Mouse (Mus musculus): ENCODE results near the gene Tmem255b. TPM values are rescaled to one million over a fixed set of nuclear protein-coding genes. Genes with fewer than 3 reads are reported as not detected.

The Tmem255b gene
- polyA plus RNA-seq, 1 experiment from 2014 or later = not detected

GRCm38 (mm10) chr8:13430412-13430811, 4.6 kb upstream of the Tmem255b start:
- H3K27ac ChIP-seq (replicated peaks; ENCODE audit: low read depth, low read length) = no peak overlapping the region
- 81% methylated on average over 7 of the region's 7 CpGs for whole genome bisulfite sequencing

DNA sequence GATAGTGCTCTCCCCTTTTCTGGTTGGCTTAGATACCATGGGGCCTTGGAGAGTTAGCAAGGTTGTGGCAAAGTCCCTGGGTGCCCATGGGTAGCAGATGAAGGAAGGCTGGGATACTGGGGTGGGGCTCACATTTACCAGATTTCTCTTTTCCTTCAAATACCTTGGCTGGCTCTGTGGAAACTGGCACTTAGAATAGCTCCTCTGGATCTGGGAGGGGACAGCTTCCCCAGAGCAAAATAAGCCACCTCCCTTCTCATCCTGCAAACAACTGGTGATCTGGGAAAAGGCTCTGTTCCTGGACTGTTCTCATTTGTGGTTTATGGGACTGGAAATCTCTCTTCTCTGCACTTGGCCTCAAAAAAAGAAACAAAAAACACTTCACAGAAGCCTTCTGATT, 4.1 kb upstream of the Tmem255b start:
- Histone ChIP-seq H3K4me1 (ENCODE audit: control insufficient read depth, insufficient read depth, low read length) (0 out of 2 replicates have a peak, but pooled peaks cover under 1% of the 10 kb centered on the region), H3K27me3 (ENCODE audit: control insufficient read depth, insufficient read depth, low read length) (peaks cover 13% of the 10 kb centered on the region), H3K4me2 (ENCODE audit: low read depth, severe bottlenecking) (no peak overlapping the region), H3K27ac (replicated peaks; ENCODE audit: low read depth, low read length) (no peak overlapping the region), H3K9ac (ENCODE audit: low read length) (no peak overlapping the region), H3K9me3 (ENCODE audit: control insufficient read depth, low read length) (no peaks in the 10 kb centered on the region), H3K36me3 (ENCODE audit: control insufficient read depth, insufficient read depth, low read length) (no peaks in the 10 kb centered on the region), H3K4me3 (ENCODE audit: low read depth, low read length) (no peak overlapping the region)
- DNase-seq (ENCODE audit: low spot score) (no peak), ATAC-seq (ENCODE audit: insufficient number of reproducible peaks, low FRiP score, low TSS enrichment, low read depth) (no peak)

More at GRCm38 (mm10) chr8:13430412-13430811, 4.6 kb upstream of the Tmem255b start:
- Histone ChIP-seq H3K4me1 (ENCODE audit: control insufficient read depth, insufficient read depth, low read length) (no peaks in the 10 kb centered on the region), H3K9ac (ENCODE audit: low read length) (no peak overlapping the region), H3K27me3 (ENCODE audit: control insufficient read depth, insufficient read depth, low read length) (peaks cover 10% of the 10 kb centered on the region), H3K9me3 (ENCODE audit: control insufficient read depth, low read length) (no peaks in the 10 kb centered on the region), H3K4me2 (ENCODE audit: low read depth, severe bottlenecking) (no peak overlapping the region), H3K4me3 (ENCODE audit: low read depth, low read length) (no peak overlapping the region), H3K36me3 (ENCODE audit: control insufficient read depth, insufficient read depth, low read length) (no peaks in the 10 kb centered on the region)
- no peak for ATAC-seq (ENCODE audit: insufficient number of reproducible peaks, low FRiP score, low TSS enrichment, low read depth)
- no peak for DNase-seq (ENCODE audit: low spot score)

DNA sequence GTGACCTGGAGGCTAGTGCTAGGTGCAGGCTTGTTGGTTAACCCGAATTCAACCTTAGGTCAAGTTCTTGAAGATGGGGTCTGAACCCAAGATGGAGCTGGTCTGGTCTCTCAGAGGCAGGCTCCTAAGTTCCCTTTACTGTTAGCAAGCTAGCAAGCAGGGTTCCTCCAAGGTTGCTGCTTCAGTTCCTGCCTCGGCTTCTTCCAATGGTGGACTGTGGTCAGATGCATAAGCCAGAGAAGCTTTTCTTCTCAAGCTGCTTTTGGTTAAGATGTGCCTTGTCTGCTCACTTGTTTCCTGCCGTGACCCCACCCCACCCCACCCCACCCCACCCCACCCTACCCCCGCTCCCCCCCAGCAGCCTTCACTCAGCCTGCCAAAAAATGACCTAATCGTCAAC, 1.9 kb upstream of the Tmem255b start:
- Histone ChIP-seq H3K27ac (replicated peaks; ENCODE audit: low read depth, low read length) (no peak overlapping the region), H3K27me3 (ENCODE audit: control insufficient read depth, insufficient read depth, low read length) (peaks cover 23% of the 10 kb centered on the region), H3K36me3 (ENCODE audit: control insufficient read depth, insufficient read depth, low read length) (no peaks in the 10 kb centered on the region), H3K4me3 (ENCODE audit: low read depth, low read length) (no peak overlapping the region), H3K9me3 (ENCODE audit: control insufficient read depth, low read length) (no peaks in the 10 kb centered on the region), H3K4me2 (ENCODE audit: low read depth, severe bottlenecking) (no peak overlapping the region), H3K9ac (ENCODE audit: low read length) (no peak overlapping the region), H3K4me1 (ENCODE audit: control insufficient read depth, insufficient read depth, low read length) (0 out of 2 replicates have a peak, but pooled peaks cover 3% of the 10 kb centered on the region)
- ATAC-seq (ENCODE audit: insufficient number of reproducible peaks, low FRiP score, low TSS enrichment, low read depth) (no peak), DNase-seq (ENCODE audit: low spot score) (no peak)
- WGBS = 82% methylated on average over 5 of the region's 5 CpGs

DNA sequence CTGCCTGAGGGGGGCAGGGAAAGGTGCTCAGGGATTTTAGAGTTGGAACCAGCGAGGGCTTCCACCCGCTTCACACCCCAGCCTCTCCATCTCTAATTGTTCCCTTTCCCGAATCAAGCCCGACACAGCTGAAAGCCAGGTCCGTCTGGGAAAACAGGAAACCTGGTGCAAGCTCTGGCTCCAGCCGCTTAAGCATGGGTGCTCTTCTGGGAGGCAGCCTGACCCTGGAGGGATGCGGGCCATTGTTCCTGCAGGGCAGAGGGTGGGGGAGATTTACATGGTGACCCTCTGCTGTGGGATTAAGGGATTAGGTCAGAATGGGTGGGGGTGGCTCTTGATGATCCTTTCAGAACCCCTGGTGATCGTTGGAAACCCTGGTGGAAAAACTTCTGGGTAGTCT, 1.1 kb downstream of the Tmem255b start:
- Histone ChIP-seq H3K27ac (replicated peaks; ENCODE audit: low read depth, low read length) (no peak overlapping the region), H3K4me3 (ENCODE audit: low read depth, low read length) (no peak overlapping the region), H3K9me3 (ENCODE audit: control insufficient read depth, low read length) (no peaks in the 10 kb centered on the region), H3K4me1 (ENCODE audit: control insufficient read depth, insufficient read depth, low read length) (0 out of 2 replicates have a peak, but pooled peaks cover 3% of the 10 kb centered on the region), H3K27me3 (ENCODE audit: control insufficient read depth, insufficient read depth, low read length) (peaks cover 23% of the 10 kb centered on the region), H3K36me3 (ENCODE audit: control insufficient read depth, insufficient read depth, low read length) (no peaks in the 10 kb centered on the region), H3K4me2 (ENCODE audit: low read depth, severe bottlenecking) (no peak overlapping the region), H3K9ac (ENCODE audit: low read length) (no peak overlapping the region)
- DNase-seq (ENCODE audit: low spot score) (no peak), ATAC-seq (ENCODE audit: insufficient number of reproducible peaks, low FRiP score, low TSS enrichment, low read depth) (no peak)
- 14% methylated on average over 8 of the region's 8 CpGs for WGBS

DNA sequence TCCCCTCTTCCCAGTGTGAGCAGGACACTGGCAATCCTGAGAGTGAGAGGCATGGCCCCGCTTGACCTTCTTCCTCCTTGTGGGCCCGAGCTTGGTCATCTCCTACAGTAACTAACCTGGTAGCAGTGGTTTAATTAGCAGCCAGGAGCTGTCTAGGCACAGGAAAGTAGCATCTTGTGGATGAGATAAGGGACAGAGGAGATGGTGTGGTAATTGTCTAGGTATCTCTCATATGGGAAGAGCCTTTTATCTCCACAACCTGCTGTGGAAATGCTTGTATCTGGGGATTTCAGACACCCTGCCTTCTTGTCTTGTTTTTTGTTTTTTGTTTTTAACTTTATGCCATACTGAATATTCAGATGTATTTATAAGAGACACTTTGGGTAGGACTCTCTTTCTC, 2.5 kb downstream of the Tmem255b start:
- H3K27me3 ChIP-seq (ENCODE audit: control insufficient read depth, insufficient read depth, low read length) = peaks cover 23% of the 10 kb centered on the region
- H3K4me1 ChIP-seq (ENCODE audit: control insufficient read depth, insufficient read depth, low read length) = 0 out of 2 replicates have a peak, but pooled peaks cover 3% of the 10 kb centered on the region
- H3K9ac ChIP-seq (ENCODE audit: low read length) = no peak overlapping the region
- H3K36me3 ChIP-seq (ENCODE audit: control insufficient read depth, insufficient read depth, low read length) = no peaks in the 10 kb centered on the region
- H3K27ac ChIP-seq (replicated peaks; ENCODE audit: low read depth, low read length) = no peak overlapping the region
- no peak for DNase-seq (ENCODE audit: low spot score)
- no peak overlapping the region for H3K4me2 ChIP-seq (ENCODE audit: low read depth, severe bottlenecking)
- 86% methylated on average over 2 of the region's 2 CpGs for WGBS
- no peak for ATAC-seq (ENCODE audit: insufficient number of reproducible peaks, low FRiP score, low TSS enrichment, low read depth)
- H3K9me3 ChIP-seq (ENCODE audit: control insufficient read depth, low read length) = no peaks in the 10 kb centered on the region
- H3K4me3 ChIP-seq (ENCODE audit: low read depth, low read length) = no peak overlapping the region

GRCm38 (mm10) chr8:13442152-13442551, 7.2 kb downstream of the Tmem255b start:
- ATAC-seq (ENCODE audit: insufficient number of reproducible peaks, low FRiP score, low TSS enrichment, low read depth) = no peak
- Histone ChIP-seq H3K27me3 (ENCODE audit: control insufficient read depth, insufficient read depth, low read length) (no peaks in the 10 kb centered on the region), H3K27ac (replicated peaks; ENCODE audit: low read depth, low read length) (no peak overlapping the region), H3K4me1 (ENCODE audit: control insufficient read depth, insufficient read depth, low read length) (no peaks in the 10 kb centered on the region), H3K36me3 (ENCODE audit: control insufficient read depth, insufficient read depth, low read length) (no peaks in the 10 kb centered on the region), H3K4me3 (ENCODE audit: low read depth, low read length) (no peak overlapping the region), H3K4me2 (ENCODE audit: low read depth, severe bottlenecking) (no peak overlapping the region), H3K9ac (ENCODE audit: low read length) (no peak overlapping the region), H3K9me3 (ENCODE audit: control insufficient read depth, low read length) (no peaks in the 10 kb centered on the region)
- DNase-seq (ENCODE audit: low spot score) = no peak
- WGBS = 87% methylated on average over 2 of the region's 2 CpGs

- no peaks in the 10 kb centered on the region for H3K9me3 ChIP-seq (ENCODE audit: control insufficient read depth, low read length)
- no peak overlapping the region for H3K9ac ChIP-seq (ENCODE audit: low read length)
- H3K27ac ChIP-seq (replicated peaks; ENCODE audit: low read depth, low read length) = no peak overlapping the region
- DNase-seq (ENCODE audit: low spot score) (no peak), ATAC-seq (ENCODE audit: insufficient number of reproducible peaks, low FRiP score, low TSS enrichment, low read depth) (no peak)
- no peaks in the 10 kb centered on the region for H3K27me3 ChIP-seq (ENCODE audit: control insufficient read depth, insufficient read depth, low read length)
- no peaks in the 10 kb centered on the region for H3K4me1 ChIP-seq (ENCODE audit: control insufficient read depth, insufficient read depth, low read length)
- no peaks in the 10 kb centered on the region for H3K36me3 ChIP-seq (ENCODE audit: control insufficient read depth, insufficient read depth, low read length)
- WGBS = 86% methylated on average over 6 of the region's 6 CpGs
- H3K4me2 ChIP-seq (ENCODE audit: low read depth, severe bottlenecking) = no peak overlapping the region
- H3K4me3 ChIP-seq (ENCODE audit: low read depth, low read length) = no peak overlapping the region
Measured at GRCm38 (mm10) chr8:13446456-13446855, 11.5 kb downstream of the Tmem255b start.

GRCm38 (mm10) chr8:13448145-13448544, 13.2 kb downstream of the Tmem255b start:
- H3K9ac ChIP-seq (ENCODE audit: low read length) = no peak overlapping the region
- H3K4me3 ChIP-seq (ENCODE audit: low read depth, low read length) = no peak overlapping the region
- H3K4me2 ChIP-seq (ENCODE audit: low read depth, severe bottlenecking) = no peak overlapping the region
- H3K36me3 ChIP-seq (ENCODE audit: control insufficient read depth, insufficient read depth, low read length) = no peaks in the 10 kb centered on the region
- WGBS = 55% methylated on average over 4 of the region's 4 CpGs
- H3K4me1 ChIP-seq (ENCODE audit: control insufficient read depth, insufficient read depth, low read length) = no peaks in the 10 kb centered on the region
- H3K9me3 ChIP-seq (ENCODE audit: control insufficient read depth, low read length) = no peaks in the 10 kb centered on the region
- no peaks in the 10 kb centered on the region for H3K27me3 ChIP-seq (ENCODE audit: control insufficient read depth, insufficient read depth, low read length)
- DNase-seq (ENCODE audit: low spot score) = peak; percentile 83
- no peak overlapping the region for H3K27ac ChIP-seq (replicated peaks; ENCODE audit: low read depth, low read length)
- no peak for ATAC-seq (ENCODE audit: insufficient number of reproducible peaks, low FRiP score, low TSS enrichment, low read depth)

DNA sequence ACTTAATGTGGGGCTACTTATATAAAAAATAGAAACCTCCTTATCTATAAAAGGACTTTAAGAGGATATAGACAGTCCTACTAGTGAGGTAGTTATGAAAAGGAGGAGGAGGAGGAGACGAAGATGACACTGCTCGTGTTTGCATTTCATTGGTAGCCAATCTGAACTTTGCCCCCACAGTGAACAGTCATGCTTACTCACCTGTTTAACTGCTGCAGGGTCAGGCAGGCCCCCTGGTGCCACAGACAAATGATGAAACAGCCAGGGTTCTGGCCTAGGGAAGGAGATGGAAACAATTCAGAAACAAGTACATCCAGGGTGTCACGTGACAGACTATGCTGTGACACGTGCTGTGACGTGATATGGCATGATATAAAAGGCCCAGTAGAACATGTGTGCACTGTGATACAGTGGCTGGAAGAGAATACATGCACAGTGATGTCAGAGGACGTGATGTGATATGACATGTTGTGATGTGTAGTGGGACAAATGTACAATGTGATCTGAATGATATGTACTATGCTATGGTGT, 16.8 kb downstream of the Tmem255b start:
- 79% methylated on average over 6 of the region's 6 CpGs for WGBS
- DNase-seq (ENCODE audit: low spot score) = no peak
- Histone ChIP-seq H3K27ac (replicated peaks; ENCODE audit: low read depth, low read length) (no peak overlapping the region), H3K27me3 (ENCODE audit: control insufficient read depth, insufficient read depth, low read length) (no peaks in the 10 kb centered on the region), H3K4me2 (ENCODE audit: low read depth, severe bottlenecking) (no peak overlapping the region), H3K36me3 (ENCODE audit: control insufficient read depth, insufficient read depth, low read length) (no peaks in the 10 kb centered on the region), H3K4me3 (ENCODE audit: low read depth, low read length) (no peak overlapping the region), H3K9ac (ENCODE audit: low read length) (no peak overlapping the region), H3K9me3 (ENCODE audit: control insufficient read depth, low read length) (no peaks in the 10 kb centered on the region), H3K4me1 (ENCODE audit: control insufficient read depth, insufficient read depth, low read length) (no peaks in the 10 kb centered on the region)
- ATAC-seq (ENCODE audit: insufficient number of reproducible peaks, low FRiP score, low TSS enrichment, low read depth) = no peak

Data from limb, embryonic 11.5 days (tissue).